In genomic region chr9:78296089-78296488, GRCm38 (mm10) we compare ENCODE assay signal across 10 mouse cellular contexts. TPM values are rescaled to one million over a fixed set of nuclear protein-coding genes. Genes with fewer than 3 reads are reported as not detected.
DNase-seq lines count a peak whose midpoint lies in the region; ATAC-seq and TF ChIP-seq lines count a peak whose summit lies in the region.
"Not testable (repeated sequence)": the region's sequence is repeated elsewhere in the genome, so short reads cannot be mapped to it uniquely, and the experiment has no call there.
"Had no signal": no experiment of that assay in that cellular context is flagged by ENCODE, and none has a peak within 500 bp of the region (broad histone marks: within the 10 kb centered on the region; RNA-seq: fewer than 3 reads in every experiment).

No protein-coding gene starts in this region.

- not testable (repeated sequence) for H3K9ac ChIP-seq in midbrain, embryonic 14.5 days (replicated peaks; ENCODE audit: low read length)

- ATAC-seq in frontal cortex, adult (ENCODE audit: low TSS enrichment): peak; percentile 90
- ATAC-seq in midbrain, embryonic 14.5 days (ENCODE audit: low FRiP score, low TSS enrichment): not testable (repeated sequence)

- DNase-seq in 3134 (ENCODE audit: extremely low read depth, insufficient read length, low spot score) (peak; percentile 36), adipocyte (ENCODE audit: low spot score) (peak; percentile 57)
- peak; percentile 55 to 66 for DNase-seq in cerebellum, postnatal 10 days
- DNase-seq in induced T-regulatory cell, adult 2 months (ENCODE audit: low read depth): peak; percentile 65
- peak; percentile 76 for DNase-seq in limb, embryonic 10.5 days (ENCODE audit: low spot score)
- peak; percentile 81 for DNase-seq in midbrain, embryonic 14.5 days

- 10% methylated on average over 6 of the region's 6 CpGs for WGBS in limb, embryonic 10.5 days
- WGBS in midbrain, embryonic 14.5 days: 15% methylated on average over 6 of the region's 6 CpGs
- 6% methylated on average over 6 of the region's 6 CpGs for WGBS in small intestine, adult 2 months

- H3K36me3 ChIP-seq in limb, embryonic 10.5 days; midbrain, embryonic 14.5 days (ENCODE audit: control insufficient read depth, insufficient read depth, low read length); small intestine, adult 2 months (ENCODE audit: control insufficient read depth, insufficient read depth, low read length): not testable (repeated sequence)

- H3K4me2 ChIP-seq in midbrain, embryonic 14.5 days (ENCODE audit: low read length): not testable (repeated sequence)

- H3K9me3 ChIP-seq in limb, embryonic 10.5 days (replicated peaks); midbrain, embryonic 14.5 days (ENCODE audit: control insufficient read depth, low read length): not testable (repeated sequence)

- not testable (repeated sequence) for H3K27me3 ChIP-seq in limb, embryonic 10.5 days (ENCODE audit: low read depth, poor library complexity, severe bottlenecking); midbrain, embryonic 14.5 days (ENCODE audit: control insufficient read depth, insufficient read depth, low read length); small intestine, adult 2 months (ENCODE audit: control insufficient read depth, insufficient read depth, low read length)

- not testable (repeated sequence) for H3K27ac ChIP-seq in limb, embryonic 10.5 days; midbrain, embryonic 14.5 days (replicated peaks; ENCODE audit: low read depth, low read length); small intestine, adult 2 months (ENCODE audit: insufficient read depth, low read depth, low read length)

- not testable (repeated sequence) for H3K4me1 ChIP-seq in limb, embryonic 10.5 days; midbrain, embryonic 14.5 days (ENCODE audit: control insufficient read depth, insufficient read depth, low read length); small intestine, adult 2 months (ENCODE audit: control insufficient read depth, insufficient read depth, insufficient read length, low read length)

- H3K4me3 ChIP-seq in limb, embryonic 10.5 days; midbrain, embryonic 14.5 days (replicated peaks; ENCODE audit: low read depth, low read length); small intestine, adult 2 months (ENCODE audit: low read depth, low read length): not testable (repeated sequence)

- TF ChIP-seq POLR2A in small intestine, adult 2 months (IDR thresholded peaks at IDR 0.05; ENCODE audit: low read depth, low read length): not testable (repeated sequence)

- TF ChIP-seq CTCF in small intestine, adult 2 months (IDR thresholded peaks at IDR 0.05; ENCODE audit: extremely low read depth, insufficient read length, insufficient replicate concordance, low read depth, low read length): peak; percentile 63; the same call in 1 of the 2 replicates

RNA-seq across cellular contexts. Expression of gene Gm10639, which starts 6.4 kb away (rescaled TPM):
- not detected in 2 replicates for polyA plus RNA-seq in limb, embryonic 10.5 days (2016; fragmentation: Nextera tagmentation; extraction: Ambion mirVana)
- polyA plus RNA-seq in midbrain, embryonic 14.5 days (2014; fragmentation: Nextera tagmentation; extraction: Ambion mirVana): not detected in 2 replicates
- polyA plus RNA-seq in small intestine, adult 2 months (2012; rRNA removed): 0.17 TPM in 1 of 2 replicates, not detected in the other
- polyA plus RNA-seq: CD4-positive, CD25-positive, alpha-beta regulatory T cell, adult 4 months; midbrain, embryonic 15.5 days had no signal

RNA-seq across cellular contexts. Expression of gene Omt2a, which starts 18.5 kb away (rescaled TPM):
- not detected in 2 replicates for polyA plus RNA-seq in limb, embryonic 10.5 days (2016; fragmentation: Nextera tagmentation; extraction: Ambion mirVana)
- not detected in 2 replicates for polyA plus RNA-seq in midbrain, embryonic 14.5 days (2014; fragmentation: Nextera tagmentation; extraction: Ambion mirVana)
- not detected in 2 replicates for polyA plus RNA-seq in small intestine, adult 2 months (2012; rRNA removed)
- polyA plus RNA-seq: CD4-positive, CD25-positive, alpha-beta regulatory T cell, adult 4 months; midbrain, embryonic 15.5 days had no signal

RNA-seq across cellular contexts. Expression of gene Omt2b, which starts 31.3 kb away (rescaled TPM):
- polyA plus RNA-seq in limb, embryonic 10.5 days (2016; fragmentation: Nextera tagmentation; extraction: Ambion mirVana): not detected in 2 replicates
- polyA plus RNA-seq in midbrain, embryonic 14.5 days (2014; fragmentation: Nextera tagmentation; extraction: Ambion mirVana): not detected in 2 replicates
- polyA plus RNA-seq in small intestine, adult 2 months (2012; rRNA removed): not detected in 2 replicates
- polyA plus RNA-seq: CD4-positive, CD25-positive, alpha-beta regulatory T cell, adult 4 months; midbrain, embryonic 15.5 days had no signal

RNA-seq across cellular contexts. Expression of gene Gm3776, which starts 39.2 kb away (rescaled TPM):
- not detected in 2 replicates for polyA plus RNA-seq in limb, embryonic 10.5 days (2016; fragmentation: Nextera tagmentation; extraction: Ambion mirVana)
- not detected in 2 replicates for polyA plus RNA-seq in midbrain, embryonic 14.5 days (2014; fragmentation: Nextera tagmentation; extraction: Ambion mirVana)
- polyA plus RNA-seq in small intestine, adult 2 months (2012; rRNA removed): 0.90 and 11.6 TPM in 2 replicates
- polyA plus RNA-seq: CD4-positive, CD25-positive, alpha-beta regulatory T cell, adult 4 months; midbrain, embryonic 15.5 days had no signal

RNA-seq across cellular contexts. Expression of gene Gsta2, which starts 59.5 kb away (rescaled TPM):
- polyA plus RNA-seq in limb, embryonic 10.5 days (2016; fragmentation: Nextera tagmentation; extraction: Ambion mirVana): not detected in 2 replicates
- not detected in 2 replicates for polyA plus RNA-seq in midbrain, embryonic 14.5 days (2014; fragmentation: Nextera tagmentation; extraction: Ambion mirVana)
- polyA plus RNA-seq in small intestine, adult 2 months (2012; rRNA removed): 0.71 TPM in 1 of 2 replicates, not detected in the other
- polyA plus RNA-seq: CD4-positive, CD25-positive, alpha-beta regulatory T cell, adult 4 months; midbrain, embryonic 15.5 days had no signal
